8 mouse cellular contexts compared by ENCODE assay signal in genomic region chr5:143464757-143465118, GRCm38 (mm10). TPM values are rescaled to one million over a fixed set of nuclear protein-coding genes. Genes with fewer than 3 reads are reported as not detected.
DNase-seq lines count a peak whose midpoint lies in the region; ATAC-seq and TF ChIP-seq lines count a peak whose summit lies in the region.

No protein-coding gene starts in this region.

- peak overlapping the region; percentile 66 for H3K9ac ChIP-seq in hindbrain, postnatal 0 days (replicated peaks; ENCODE audit: low read length)
- peak overlapping the region; percentile 81 for H3K9ac ChIP-seq in midbrain, embryonic 13.5 days (replicated peaks)

- H3K27me3 ChIP-seq in kidney, adult 2 months (replicated peaks; ENCODE audit: control insufficient read depth, insufficient read depth, low read length), result no peaks in the 10 kb centered on the region
- H3K27me3 ChIP-seq in hindbrain, postnatal 0 days (ENCODE audit: insufficient read depth, low read length), result no peaks in the 10 kb centered on the region
- 0 out of 2 replicates have a peak, but pooled peaks cover 5% of the 10 kb centered on the region for H3K27me3 ChIP-seq in midbrain, embryonic 13.5 days

- H3K27ac ChIP-seq in kidney, adult 2 months (ENCODE audit: insufficient read depth, low read depth, low read length), result no peak overlapping the region
- H3K27ac ChIP-seq in hindbrain, postnatal 0 days, result peak overlapping the region; percentile 78; the same call in 1 of the 2 replicates
- peak overlapping the region; percentile 66 for H3K27ac ChIP-seq in midbrain, embryonic 13.5 days

- peak; percentile 61 for ATAC-seq in hindbrain, postnatal 0 days
- peak; percentile 83; the same call in 1 of the 2 replicates for ATAC-seq in midbrain, embryonic 13.5 days

- peaks cover 3% of the 10 kb centered on the region; the same call in 1 of the 2 replicates for H3K4me1 ChIP-seq in kidney, adult 2 months (ENCODE audit: control insufficient read depth, insufficient read depth, low read length)
- peaks cover 4% of the 10 kb centered on the region; the same call in 1 of the 2 replicates for H3K4me1 ChIP-seq in hindbrain, postnatal 0 days (ENCODE audit: insufficient read depth, low read length)
- peaks cover 23% of the 10 kb centered on the region for H3K4me1 ChIP-seq in midbrain, embryonic 13.5 days (replicated peaks)

- WGBS in kidney, adult 2 months, result under 1% methylated on average over 20 of the region's 20 CpGs
- WGBS in hindbrain, postnatal 0 days, result under 1% methylated on average over 20 of the region's 20 CpGs
- 0% methylated on average over 20 of the region's 20 CpGs for WGBS in midbrain, embryonic 13.5 days

- TF ChIP-seq CTCF in kidney, adult 2 months (conservative IDR thresholded peaks at IDR 0.05; ENCODE audit: insufficient read depth, insufficient read length, low read depth, low read length), result no peak
- 0 out of 2 replicates have a peak, but pooled peaks have one; percentile 1 for TF ChIP-seq CTCF in hindbrain, postnatal 0 days (IDR thresholded peaks at IDR 0.05; ENCODE audit: low read depth)

- no peaks in the 10 kb centered on the region for H3K36me3 ChIP-seq in kidney, adult 2 months (ENCODE audit: control insufficient read depth, insufficient read depth, low read length)
- peaks cover 14% of the 10 kb centered on the region; the same call in 1 of the 2 replicates for H3K36me3 ChIP-seq in hindbrain, postnatal 0 days (ENCODE audit: insufficient read depth, low read length)
- peaks cover 27% of the 10 kb centered on the region for H3K36me3 ChIP-seq in midbrain, embryonic 13.5 days

- DNase-seq in kidney, adult 2 months, result no peak
- DNase-seq in kidney, postnatal 14 days, result no peak
- DNase-seq in brain, embryonic 18.5 days (ENCODE audit: low read depth, low spot score), result peak; percentile 1
- DNase-seq in hindbrain, postnatal 0 days (ENCODE audit: low spot score), result no peak
- DNase-seq in thymus, postnatal 10 days (ENCODE audit: low spot score in 2 of 2), result no peak
- no peak for DNase-seq in cerebellum, adult 9-11 months
- DNase-seq in gastrocnemius, adult 8-10 months (ENCODE audit: low spot score in 2 of 2), result no peak

- peak overlapping the region; percentile 91 for H3K4me2 ChIP-seq in hindbrain, postnatal 0 days (ENCODE audit: low read depth, low read length)
- H3K4me2 ChIP-seq in midbrain, embryonic 13.5 days (replicated peaks), result peak overlapping the region; percentile 81

- H3K4me3 ChIP-seq in kidney, adult 2 months (ENCODE audit: insufficient read depth, low read depth, low read length), result peak overlapping the region; percentile 83
- peak overlapping the region; percentile 70 for H3K4me3 ChIP-seq in hindbrain, postnatal 0 days (ENCODE audit: low read length)
- peak overlapping the region; percentile 76 for H3K4me3 ChIP-seq in midbrain, embryonic 13.5 days (replicated peaks)

- TF ChIP-seq POLR2A in kidney, adult 2 months (IDR thresholded peaks at IDR 0.05; ENCODE audit: low read depth, low read length), result no peak

- no peaks in the 10 kb centered on the region for H3K9me3 ChIP-seq in hindbrain, postnatal 0 days (ENCODE audit: low read length)
- no peaks in the 10 kb centered on the region for H3K9me3 ChIP-seq in midbrain, embryonic 13.5 days

RNA-seq across cellular contexts. Expression of gene Daglb, which starts 0.4 kb away (rescaled TPM):
- 11.7 TPM in 2 replicates for polyA plus RNA-seq in kidney, adult 2 months (2012; rRNA removed)
- 30.1 and 30.5 TPM in 2 replicates for total RNA-seq in hindbrain, postnatal 0 days (2014; rRNA removed)
- polyA plus RNA-seq in hindbrain, postnatal 0 days (2015; fragmentation: Nextera tagmentation; extraction: Ambion mirVana), result 19.3 and 20.3 TPM in 2 replicates
- 16.9 and 17.5 TPM in 2 replicates for polyA plus RNA-seq in midbrain, embryonic 13.5 days (2015; fragmentation: Nextera tagmentation; extraction: Ambion mirVana)
- 10 to 100 TPM in 1 of 4 experiments, 1 to 10 TPM in 3; 9.5 to 11.2 (median 9.8) TPM for total RNA-seq in gastrocnemius, adult 8-10 months (2022)
